Mouse (Mus musculus): ENCODE measurements at regions not wholly inside any gene's neighbourhood (a gene's known extent, or its start where the extent isn't known, plus 50 kb on each side); places are given as distances from the start of the nearest gene placed in this dataset.

GRCm38 (mm10) chr1:186572651-186573050 is 133.1 kb downstream of the Tgfb2 start:
- no peak overlapping the region for H3K9ac ChIP-seq (replicated peaks; ENCODE audit: low read length)
- no peaks in the 10 kb centered on the region for H3K27me3 ChIP-seq (ENCODE audit: insufficient read depth, low read length)
- no peaks in the 10 kb centered on the region for H3K9me3 ChIP-seq (ENCODE audit: low read length)
- H3K4me1 ChIP-seq (ENCODE audit: insufficient read depth, low read length) = no peaks in the 10 kb centered on the region
- WGBS = 86% methylated on average over 8 of the region's 8 CpGs
- H3K4me3 ChIP-seq (ENCODE audit: low read length) = no peak overlapping the region
- ATAC-seq (ENCODE audit: low FRiP score, low TSS enrichment) = no peak
- H3K27ac ChIP-seq (ENCODE audit: low read length) = no peak overlapping the region
- no peak overlapping the region for H3K4me2 ChIP-seq (replicated peaks; ENCODE audit: low read depth, low read length)
- no peaks in the 10 kb centered on the region for H3K36me3 ChIP-seq (ENCODE audit: insufficient read depth, low read length)

GRCm38 (mm10) chr1:186572092-186572491 is 133.7 kb downstream of the Tgfb2 start:
- Histone ChIP-seq H3K36me3 (ENCODE audit: insufficient read depth, low read length) (no peaks in the 10 kb centered on the region), H3K27me3 (ENCODE audit: insufficient read depth, low read length) (no peaks in the 10 kb centered on the region), H3K27ac (ENCODE audit: low read length) (no peak overlapping the region), H3K9ac (replicated peaks; ENCODE audit: low read length) (no peak overlapping the region), H3K9me3 (ENCODE audit: low read length) (no peaks in the 10 kb centered on the region), H3K4me1 (ENCODE audit: insufficient read depth, low read length) (no peaks in the 10 kb centered on the region), H3K4me2 (replicated peaks; ENCODE audit: low read depth, low read length) (no peak overlapping the region), H3K4me3 (ENCODE audit: low read length) (no peak overlapping the region)
- WGBS = 58% methylated on average over 4 of the region's 4 CpGs
- no peak for ATAC-seq (ENCODE audit: low FRiP score, low TSS enrichment)

DNA sequence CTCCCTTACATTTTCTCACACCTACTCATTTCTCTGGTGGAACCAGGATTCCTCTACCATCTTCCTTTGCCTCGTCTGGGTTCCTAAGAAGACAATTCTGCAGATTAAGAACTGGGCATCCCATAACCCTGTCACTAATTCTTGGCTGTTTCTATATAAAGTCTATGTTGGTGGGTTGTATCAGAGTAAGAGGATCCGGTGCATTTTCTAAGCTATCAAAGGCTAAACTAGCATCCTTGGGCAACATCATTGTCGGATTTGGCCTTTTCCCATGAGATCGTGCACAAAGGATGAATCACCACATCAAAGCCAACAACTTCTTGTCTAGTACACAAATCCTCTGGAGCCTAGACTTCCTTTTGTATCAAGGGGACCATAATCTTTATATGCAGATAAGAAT is 137.3 kb downstream of the Tgfb2 start:
- Histone ChIP-seq H3K4me2 (replicated peaks; ENCODE audit: low read depth, low read length) (no peak overlapping the region), H3K4me1 (ENCODE audit: insufficient read depth, low read length) (no peaks in the 10 kb centered on the region), H3K9me3 (ENCODE audit: low read length) (no peaks in the 10 kb centered on the region), H3K4me3 (ENCODE audit: low read length) (no peak overlapping the region), H3K27ac (ENCODE audit: low read length) (no peak overlapping the region), H3K36me3 (ENCODE audit: insufficient read depth, low read length) (no peaks in the 10 kb centered on the region), H3K27me3 (ENCODE audit: insufficient read depth, low read length) (no peaks in the 10 kb centered on the region), H3K9ac (replicated peaks; ENCODE audit: low read length) (no peak overlapping the region)
- no peak for ATAC-seq (ENCODE audit: low FRiP score, low TSS enrichment)
- WGBS = 89% methylated on average over 4 of the region's 4 CpGs

DNA sequence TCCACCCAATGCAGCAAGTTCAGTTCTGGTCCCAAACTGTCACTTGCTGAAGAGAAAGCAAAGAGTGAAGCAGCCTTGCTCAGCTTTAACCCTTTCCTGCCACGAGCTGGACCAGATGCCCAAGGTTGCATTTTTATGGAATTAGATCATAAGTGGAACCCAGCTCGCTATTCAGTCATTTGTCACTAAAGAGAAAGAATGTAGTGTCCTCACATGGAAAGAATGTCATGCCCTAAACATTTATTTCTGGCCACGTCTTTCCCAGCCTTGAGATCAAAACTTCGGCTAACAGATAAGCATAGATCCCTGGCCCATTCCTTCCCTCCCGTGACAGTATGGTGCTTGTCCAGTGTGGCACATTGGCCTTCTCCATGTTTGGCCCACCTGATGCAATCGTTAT is 137.7 kb downstream of the Tgfb2 start:
- H3K27me3 ChIP-seq (ENCODE audit: insufficient read depth, low read length) = no peaks in the 10 kb centered on the region
- no peak overlapping the region for H3K4me2 ChIP-seq (replicated peaks; ENCODE audit: low read depth, low read length)
- H3K9me3 ChIP-seq (ENCODE audit: low read length) = no peaks in the 10 kb centered on the region
- 58% methylated on average over 6 of the region's 6 CpGs for WGBS
- no peak overlapping the region for H3K4me3 ChIP-seq (ENCODE audit: low read length)
- no peak for ATAC-seq (ENCODE audit: low FRiP score, low TSS enrichment)
- no peak overlapping the region for H3K9ac ChIP-seq (replicated peaks; ENCODE audit: low read length)
- H3K36me3 ChIP-seq (ENCODE audit: insufficient read depth, low read length) = no peaks in the 10 kb centered on the region
- no peaks in the 10 kb centered on the region for H3K4me1 ChIP-seq (ENCODE audit: insufficient read depth, low read length)
- no peak overlapping the region for H3K27ac ChIP-seq (ENCODE audit: low read length)

DNA sequence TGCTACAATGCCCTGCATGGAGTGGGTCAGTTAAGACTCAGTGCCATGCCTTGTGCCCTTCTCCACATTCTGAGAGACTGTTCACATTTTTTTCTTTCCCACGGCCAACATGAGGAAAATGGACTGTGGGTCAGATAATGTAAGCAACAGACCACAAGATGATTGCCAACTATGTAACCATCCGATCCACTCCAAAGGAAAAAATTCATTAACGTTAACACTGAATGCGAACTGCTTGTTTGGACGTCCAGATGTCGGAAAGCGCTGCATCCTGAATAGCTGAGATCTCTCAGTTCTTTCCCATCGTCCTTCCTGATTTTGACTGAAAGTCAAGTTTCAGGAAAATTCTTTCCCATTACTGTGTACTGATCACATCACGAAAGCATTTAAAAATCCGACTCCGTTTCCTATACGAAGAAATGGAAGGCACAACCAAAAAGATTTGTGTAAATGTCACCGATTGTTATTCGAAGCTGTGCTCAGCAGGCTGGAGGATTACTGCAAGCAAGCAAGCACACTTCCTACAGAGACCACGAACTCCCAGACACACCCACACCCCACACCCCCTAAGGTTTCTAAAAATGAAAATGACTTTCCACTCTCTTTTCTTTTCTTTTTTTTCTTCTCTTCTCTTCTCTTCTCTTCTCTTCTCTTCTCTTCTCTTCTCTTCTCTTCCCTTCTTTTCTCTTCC is 138.5 kb downstream of the Tgfb2 start:
- ATAC-seq (ENCODE audit: low FRiP score, low TSS enrichment) = no peak
- H3K4me3 ChIP-seq (ENCODE audit: low read length) = no peak overlapping the region
- H3K27me3 ChIP-seq (ENCODE audit: insufficient read depth, low read length) = no peaks in the 10 kb centered on the region
- H3K4me1 ChIP-seq (ENCODE audit: insufficient read depth, low read length) = no peaks in the 10 kb centered on the region
- no peak overlapping the region for H3K9ac ChIP-seq (replicated peaks; ENCODE audit: low read length)
- H3K27ac ChIP-seq (ENCODE audit: low read length) = no peak overlapping the region
- H3K9me3 ChIP-seq (ENCODE audit: low read length) = no peaks in the 10 kb centered on the region
- 29% methylated on average over 15 of the region's 15 CpGs for WGBS
- H3K36me3 ChIP-seq (ENCODE audit: insufficient read depth, low read length) = no peaks in the 10 kb centered on the region
- peak overlapping the region; percentile 24 for H3K4me2 ChIP-seq (replicated peaks; ENCODE audit: low read depth, low read length)

DNA sequence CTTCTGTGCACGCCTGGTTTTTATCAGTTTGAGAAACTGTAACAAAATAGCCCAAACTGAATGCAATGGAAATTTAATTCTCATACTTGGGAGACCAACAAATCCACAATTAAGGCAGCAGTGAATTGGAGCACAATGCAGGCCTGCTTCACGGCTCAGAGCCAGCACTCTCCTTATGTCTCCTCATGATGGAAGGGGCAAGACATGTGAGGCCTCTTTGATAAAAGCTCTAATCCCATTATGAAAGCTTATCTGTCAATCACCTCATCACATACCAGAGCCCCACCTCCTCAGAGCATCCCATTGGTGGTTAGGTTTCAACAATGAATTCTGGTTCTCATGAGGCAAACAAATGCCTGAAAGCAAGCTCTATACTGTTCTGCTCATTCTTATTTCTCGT is 143.8 kb downstream of the Tgfb2 start:
- Histone ChIP-seq H3K36me3 (ENCODE audit: insufficient read depth, low read length) (no peaks in the 10 kb centered on the region), H3K4me2 (replicated peaks; ENCODE audit: low read depth, low read length) (no peak overlapping the region), H3K4me3 (ENCODE audit: low read length) (no peak overlapping the region), H3K27ac (ENCODE audit: low read length) (no peak overlapping the region), H3K27me3 (ENCODE audit: insufficient read depth, low read length) (no peaks in the 10 kb centered on the region), H3K9ac (replicated peaks; ENCODE audit: low read length) (no peak overlapping the region), H3K9me3 (ENCODE audit: low read length) (no peaks in the 10 kb centered on the region), H3K4me1 (ENCODE audit: insufficient read depth, low read length) (no peaks in the 10 kb centered on the region)
- 88% methylated on average over 3 of the region's 3 CpGs for WGBS
- ATAC-seq (ENCODE audit: low FRiP score, low TSS enrichment) = no peak

- Histone ChIP-seq H3K27ac (ENCODE audit: low read length) (no peak overlapping the region), H3K4me3 (ENCODE audit: low read length) (no peak overlapping the region), H3K4me2 (replicated peaks; ENCODE audit: low read depth, low read length) (no peak overlapping the region), H3K27me3 (ENCODE audit: insufficient read depth, low read length) (no peaks in the 10 kb centered on the region), H3K36me3 (ENCODE audit: insufficient read depth, low read length) (no peaks in the 10 kb centered on the region), H3K9ac (replicated peaks; ENCODE audit: low read length) (no peak overlapping the region), H3K9me3 (ENCODE audit: low read length) (no peaks in the 10 kb centered on the region), H3K4me1 (ENCODE audit: insufficient read depth, low read length) (no peaks in the 10 kb centered on the region)
- WGBS = 52% methylated on average over 6 of the region's 6 CpGs
- no peak for ATAC-seq (ENCODE audit: low FRiP score, low TSS enrichment)
These were observed 150.3 kb downstream of the Tgfb2 start for GRCm38 (mm10) chr1:186555441-186555975.

GRCm38 (mm10) chr1:186554520-186555010 is 151.2 kb downstream of the Tgfb2 start:
- no peak overlapping the region for H3K4me3 ChIP-seq (ENCODE audit: low read length)
- no peak overlapping the region for H3K4me2 ChIP-seq (replicated peaks; ENCODE audit: low read depth, low read length)
- H3K27me3 ChIP-seq (ENCODE audit: insufficient read depth, low read length) = no peaks in the 10 kb centered on the region
- no peaks in the 10 kb centered on the region for H3K9me3 ChIP-seq (ENCODE audit: low read length)
- 67% methylated on average over 7 of the region's 7 CpGs for WGBS
- H3K4me1 ChIP-seq (ENCODE audit: insufficient read depth, low read length) = no peaks in the 10 kb centered on the region
- no peaks in the 10 kb centered on the region for H3K36me3 ChIP-seq (ENCODE audit: insufficient read depth, low read length)
- ATAC-seq (ENCODE audit: low FRiP score, low TSS enrichment) = no peak
- no peak overlapping the region for H3K27ac ChIP-seq (ENCODE audit: low read length)
- H3K9ac ChIP-seq (replicated peaks; ENCODE audit: low read length) = no peak overlapping the region

- H3K4me1 ChIP-seq (ENCODE audit: insufficient read depth, low read length) = no peaks in the 10 kb centered on the region
- WGBS = 87% methylated on average over 7 of the region's 7 CpGs
- H3K9ac ChIP-seq (replicated peaks; ENCODE audit: low read length) = no peak overlapping the region
- H3K27ac ChIP-seq (ENCODE audit: low read length) = no peak overlapping the region
- no peak overlapping the region for H3K4me2 ChIP-seq (replicated peaks; ENCODE audit: low read depth, low read length)
- H3K4me3 ChIP-seq (ENCODE audit: low read length) = no peak overlapping the region
- H3K36me3 ChIP-seq (ENCODE audit: insufficient read depth, low read length) = no peaks in the 10 kb centered on the region
- H3K27me3 ChIP-seq (ENCODE audit: insufficient read depth, low read length) = no peaks in the 10 kb centered on the region
- ATAC-seq (ENCODE audit: low FRiP score, low TSS enrichment) = no peak
- no peaks in the 10 kb centered on the region for H3K9me3 ChIP-seq (ENCODE audit: low read length)
These were observed 153.1 kb downstream of the Tgfb2 start for GRCm38 (mm10) chr1:186552689-186553088.

- no peak for ATAC-seq (ENCODE audit: low FRiP score, low TSS enrichment)
- Histone ChIP-seq H3K4me3 (ENCODE audit: low read length) (no peak overlapping the region), H3K27ac (ENCODE audit: low read length) (no peak overlapping the region), H3K4me2 (replicated peaks; ENCODE audit: low read depth, low read length) (no peak overlapping the region), H3K4me1 (ENCODE audit: insufficient read depth, low read length) (0 out of 2 replicates have a peak, but pooled peaks cover 3% of the 10 kb centered on the region), H3K9me3 (ENCODE audit: low read length) (no peaks in the 10 kb centered on the region), H3K36me3 (ENCODE audit: insufficient read depth, low read length) (no peaks in the 10 kb centered on the region), H3K27me3 (ENCODE audit: insufficient read depth, low read length) (no peaks in the 10 kb centered on the region), H3K9ac (replicated peaks; ENCODE audit: low read length) (no peak overlapping the region)
- 78% methylated on average over 7 of the region's 7 CpGs for WGBS
These were observed 155.4 kb downstream of the Tgfb2 start for GRCm38 (mm10) chr1:186550265-186550885.
